Mouse (Mus musculus) hematopoietic stem cell, adult 5-6 weeks (primary cell): ENCODE measurements around the gene Ptbp3. TPM values are rescaled to one million over a fixed set of nuclear protein-coding genes. Genes with fewer than 3 reads are reported as not detected.
"Not testable (repeated sequence)": the region's sequence is repeated elsewhere in the genome, so short reads cannot be mapped to it uniquely, and the experiment has no call there.

Experiments used
- ATAC-seq, 2 experiments: fragments of 125-278 bp in 1 of 2; replicated peaks in 1 of 2; 2 replicates each; pipeline ENCODE4 v1.8.0; 2016 to 2017; ENCODE audit warnings: inconsistent platforms in 2 of 2, mild to moderate bottlenecking in 2 of 2, moderate number of reproducible peaks in 2 of 2, low read depth in 1 of 2, moderate TSS enrichment in 1 of 2; ENCODE audit not compliant: low FRiP score in 2 of 2, poor library complexity in 2 of 2, severe bottlenecking in 2 of 2, insufficient read depth in 1 of 2, low TSS enrichment in 1 of 2
- total RNA-seq: library from RNA; stranded (forward); fragments of 172-1452, 232-1000 nt; gene quantifications from 2 replicates; pipeline ENCODE4 v1.2.3, GENCODE M21; 2017

The Ptbp3 gene
- total RNA-seq, 1 experiment from 2014 or later, result 215 TPM

GRCm38 (mm10) chr4:59564128-59564527 lies 15.0 kb upstream of the Ptbp3 start:
- no peak for ATAC-seq

GRCm38 (mm10) chr4:59560141-59560540 lies 11.0 kb upstream of the Ptbp3 start:
- no peak for ATAC-seq

GRCm38 (mm10) chr4:59558096-59558720 lies 9.0 kb upstream of the Ptbp3 start:
- no peak for ATAC-seq

- ATAC-seq, result not testable (repeated sequence)
Measured at GRCm38 (mm10) chr4:59557343-59557742, 8.2 kb upstream of the Ptbp3 start.

- no peak for ATAC-seq
Measured at GRCm38 (mm10) chr4:59555177-59555576, 6.0 kb upstream of the Ptbp3 start.

- no peak for ATAC-seq
Measured at GRCm38 (mm10) chr4:59553576-59553975, 4.4 kb upstream of the Ptbp3 start.

- no peak for ATAC-seq
Measured at GRCm38 (mm10) chr4:59552835-59553234, 3.7 kb upstream of the Ptbp3 start.

- no peak for ATAC-seq
Measured at GRCm38 (mm10) chr4:59551901-59552300, 2.7 kb upstream of the Ptbp3 start.

GRCm38 (mm10) chr4:59549977-59550560 lies 905 bp upstream of the Ptbp3 start:
- no peak for ATAC-seq

- ATAC-seq, result peak; percentile 28 to 49; a peak in 3 of 4 replicates
Measured at GRCm38 (mm10) chr4:59548560-59549174, 497 bp downstream of the Ptbp3 start.

GRCm38 (mm10) chr4:59548011-59548559 lies 1.1 kb downstream of the Ptbp3 start:
- ATAC-seq, result no peak

GRCm38 (mm10) chr4:59547136-59547889 lies 1.9 kb downstream of the Ptbp3 start:
- ATAC-seq, result peak in 1 of 2 experiments; percentile 32; a peak in 1 of 4 replicates

GRCm38 (mm10) chr4:59546285-59547071 lies 2.7 kb downstream of the Ptbp3 start:
- ATAC-seq, result no peak

- no peak for ATAC-seq
Measured at GRCm38 (mm10) chr4:59544654-59545053, 4.5 kb downstream of the Ptbp3 start.

GRCm38 (mm10) chr4:59543006-59543405 lies 6.2 kb downstream of the Ptbp3 start:
- ATAC-seq, result no peak

- no peak for ATAC-seq
Measured at GRCm38 (mm10) chr4:59536281-59536680, 12.9 kb downstream of the Ptbp3 start.

GRCm38 (mm10) chr4:59535624-59536023 lies 13.5 kb downstream of the Ptbp3 start:
- ATAC-seq, result no peak
